Mouse (Mus musculus): ENCODE data around the gene Rragd. TPM values are rescaled to one million over a fixed set of nuclear protein-coding genes. Genes with fewer than 3 reads are reported as not detected.
A peak's percentile ranks its signal among the peaks of the same experiment; 100 is the strongest.
"Not testable (repeated sequence)": the region's sequence is repeated elsewhere in the genome, so short reads cannot be mapped to it uniquely, and the experiment has no call there.

The Rragd gene
- total RNA-seq, 2 experiments from 2014 or later = 67.1 to 80.1 TPM

DNA sequence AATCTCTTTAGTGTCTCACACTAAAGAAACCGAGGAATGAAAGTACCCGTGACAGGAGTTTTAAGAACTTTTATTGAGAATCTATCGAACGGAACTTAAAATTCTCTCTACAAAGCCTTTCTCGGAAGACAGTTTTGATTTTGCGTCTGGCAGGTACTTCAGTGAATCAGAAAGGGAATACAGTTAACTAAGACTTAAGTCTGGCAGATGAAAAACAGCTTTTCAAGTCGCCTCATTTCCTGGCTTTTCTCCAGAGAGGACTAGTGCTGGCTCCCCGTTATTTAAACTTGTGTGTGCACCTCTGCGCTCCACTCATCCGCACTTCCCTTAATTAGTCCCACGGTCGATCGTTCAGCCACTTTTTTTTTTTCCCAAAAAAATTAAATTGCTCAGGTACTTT is 1.4 kb downstream of the Rragd start:
- peak in 1 of 2 experiments; percentile 10 for DNase-seq (ENCODE audit: extremely low spot score in 1 of 2, low spot score in 2 of 2)
- intact Hi-C loops (cut with DNase I) = no loop called here

DNA sequence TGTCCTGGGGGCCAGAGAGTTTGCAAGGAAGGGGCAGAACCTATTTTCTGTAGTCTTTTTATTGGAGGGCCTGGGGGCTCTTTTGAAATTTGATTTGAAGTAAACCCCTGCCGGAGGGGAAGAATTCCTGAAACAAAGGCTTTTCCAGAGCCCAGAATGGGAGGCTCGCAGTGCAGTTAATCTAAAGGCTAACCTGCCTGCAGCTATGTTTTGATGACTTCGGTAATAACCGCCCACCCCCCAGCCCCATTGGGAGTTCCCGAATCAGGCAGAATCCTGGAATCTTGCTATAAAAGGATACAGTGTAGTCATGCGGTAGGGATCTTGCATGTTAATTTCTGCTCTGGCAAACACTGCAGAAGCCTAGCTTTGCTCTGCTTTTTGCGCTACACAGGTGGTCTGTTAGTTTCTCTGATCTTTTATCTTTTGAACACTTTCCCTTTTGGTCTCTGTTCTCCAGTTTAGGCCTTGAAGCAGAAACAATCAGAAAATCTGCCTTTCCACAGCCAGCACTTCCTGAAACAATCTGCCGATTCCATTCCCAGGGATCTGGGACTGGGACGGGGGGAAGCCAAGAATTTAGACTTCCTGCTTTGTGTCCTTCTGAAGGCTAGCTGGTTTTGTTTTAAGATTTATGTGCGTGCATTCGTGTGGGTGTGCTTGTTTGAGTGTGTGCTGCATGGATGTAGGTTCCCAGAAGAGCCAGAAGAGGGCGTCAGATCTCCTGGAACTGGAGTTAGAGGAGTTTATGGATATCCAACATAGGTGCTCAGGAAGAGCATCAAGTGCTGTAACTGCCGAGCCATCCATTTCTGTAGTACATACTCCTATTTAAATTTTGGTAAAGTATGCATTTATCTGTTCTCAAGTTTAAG is 2.2 kb downstream of the Rragd start:
- intact Hi-C loops (cut with DNase I) = no loop called here
- no peak for DNase-seq (ENCODE audit: extremely low spot score in 1 of 2, low spot score in 2 of 2)

DNA sequence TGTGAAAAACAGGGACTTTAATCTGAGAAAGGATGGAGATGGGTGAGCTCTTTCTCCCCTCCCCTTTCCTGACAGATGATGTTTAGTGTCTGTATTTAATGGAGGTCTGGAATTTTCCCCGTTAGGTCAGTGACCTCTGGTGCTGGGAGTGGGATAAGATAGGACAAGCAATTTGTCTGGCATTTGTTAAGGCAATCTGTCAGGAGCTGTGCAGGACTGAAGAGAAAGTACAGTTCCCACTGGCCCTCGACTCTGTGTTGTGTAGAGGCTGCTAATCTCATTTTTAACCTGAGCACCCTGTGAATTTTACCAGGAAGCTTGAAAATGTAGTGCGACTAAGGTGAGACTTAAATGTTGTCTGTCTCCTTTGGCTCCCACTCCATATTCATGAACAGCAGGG is 2.8 kb downstream of the Rragd start:
- intact Hi-C loops (cut with DNase I) = no loop called here
- DNase-seq (ENCODE audit: extremely low spot score in 1 of 2, low spot score in 2 of 2) = no peak

DNA sequence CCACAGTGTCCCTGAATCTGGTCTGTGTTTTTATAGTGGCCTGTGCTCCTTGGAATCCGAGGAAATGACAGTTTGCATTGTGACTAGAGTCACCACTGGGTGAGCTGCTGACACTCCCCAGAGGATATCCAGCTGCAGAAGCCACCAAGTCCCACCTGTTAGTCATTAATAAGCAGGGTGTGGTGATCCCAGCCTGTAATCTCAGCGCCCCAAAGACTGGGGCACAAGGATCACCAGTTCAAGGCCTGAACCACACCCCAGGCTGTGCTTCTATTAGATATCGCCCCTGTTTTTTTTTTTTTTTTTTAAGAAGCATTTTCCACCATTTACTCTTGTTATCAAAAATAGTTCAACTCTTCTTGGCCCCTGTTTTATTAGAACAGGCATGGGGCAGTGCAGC is 4.2 kb downstream of the Rragd start:
- no peak for DNase-seq (ENCODE audit: extremely low spot score in 1 of 2, low spot score in 2 of 2)
- intact Hi-C loops (cut with DNase I) = no loop called here

DNA sequence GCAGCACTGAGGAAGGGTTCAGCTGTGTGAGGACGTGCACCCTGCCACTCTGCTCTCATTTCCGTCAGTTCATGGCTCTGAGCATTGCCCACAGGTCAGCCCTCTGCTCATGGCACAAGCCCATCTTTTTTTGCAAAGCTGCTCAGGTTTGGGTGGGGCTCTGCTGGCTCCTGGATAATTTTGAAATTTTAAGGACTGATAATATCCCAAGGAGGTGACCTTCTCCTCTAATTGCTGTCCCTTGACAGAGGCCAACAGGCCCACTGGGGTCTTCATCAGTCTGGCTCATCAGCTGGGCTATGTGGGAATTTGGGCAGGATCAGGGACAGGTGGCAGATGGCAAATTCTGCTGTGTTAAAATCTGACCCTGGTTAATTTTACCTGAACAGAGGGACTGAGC is 6.5 kb downstream of the Rragd start:
- no peak for DNase-seq (ENCODE audit: extremely low spot score in 1 of 2, low spot score in 2 of 2)
- intact Hi-C loops (cut with DNase I) = no loop called here

DNA sequence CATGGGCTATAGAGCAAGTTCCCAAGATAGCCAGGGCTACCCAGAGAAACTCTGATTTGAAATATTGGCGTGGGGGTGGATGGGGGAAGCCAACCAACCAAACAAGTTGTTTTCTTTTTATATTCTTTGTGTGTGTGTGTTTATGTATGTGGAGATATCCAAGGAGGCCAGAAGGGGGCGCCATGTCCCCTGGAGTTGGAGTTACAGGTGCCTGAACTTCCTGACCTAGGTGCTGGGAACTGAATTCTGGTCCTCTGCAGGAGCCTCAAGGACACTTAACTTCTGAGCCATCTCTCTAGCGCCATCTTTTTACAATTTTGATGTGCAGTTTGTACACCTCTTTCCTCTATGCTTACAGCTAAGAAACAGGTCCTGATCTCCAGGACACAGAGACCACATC is 11.3 kb downstream of the Rragd start:
- no peak for DNase-seq (ENCODE audit: extremely low spot score in 1 of 2, low spot score in 2 of 2)
- intact Hi-C loops (cut with DNase I) = no loop called here

DNA sequence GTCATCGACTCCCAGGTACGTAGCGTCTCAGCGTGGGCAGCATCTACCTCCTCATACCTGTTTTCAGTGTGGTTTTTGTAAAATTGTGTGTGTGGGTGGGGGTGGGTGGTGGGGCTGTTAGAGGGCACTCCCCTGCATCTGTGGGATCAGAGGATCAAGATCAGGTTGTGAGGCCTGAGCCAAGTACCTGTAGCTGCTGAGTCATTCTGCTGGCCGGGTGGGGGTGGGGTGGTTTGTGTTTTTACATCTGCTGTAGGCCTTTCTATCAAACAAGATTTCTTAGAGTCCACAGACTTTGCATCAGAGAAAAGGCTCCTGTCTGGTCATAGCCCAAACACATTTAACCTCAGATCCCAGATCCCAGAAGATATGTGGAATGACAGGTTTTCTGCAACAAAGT is 13.2 kb downstream of the Rragd start:
- no peak for DNase-seq (ENCODE audit: extremely low spot score in 1 of 2, low spot score in 2 of 2)
- intact Hi-C loops (cut with DNase I) = no loop called here

DNA sequence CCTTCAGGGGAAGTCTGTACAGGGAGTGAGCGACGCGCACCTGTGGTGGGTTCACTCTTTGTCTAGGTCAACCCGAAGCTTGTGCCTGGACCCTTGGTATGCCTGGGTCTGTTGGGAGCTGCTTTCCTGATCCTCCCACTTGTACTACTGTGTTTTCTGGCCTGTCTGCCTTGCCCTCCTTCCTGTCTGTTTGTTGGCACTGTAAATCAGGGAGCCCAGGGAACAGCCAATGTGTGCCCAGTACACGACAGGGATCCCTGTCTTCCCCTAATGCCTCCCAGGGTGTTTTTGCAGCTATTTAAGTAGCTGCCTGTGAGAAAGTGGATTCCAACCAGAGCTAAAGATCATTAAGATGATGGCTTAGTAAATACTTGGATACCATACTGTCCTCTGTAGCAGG is 14.7 kb downstream of the Rragd start:
- intact Hi-C loops (cut with DNase I) = no loop called here
- no peak for DNase-seq (ENCODE audit: extremely low spot score in 1 of 2, low spot score in 2 of 2)

DNA sequence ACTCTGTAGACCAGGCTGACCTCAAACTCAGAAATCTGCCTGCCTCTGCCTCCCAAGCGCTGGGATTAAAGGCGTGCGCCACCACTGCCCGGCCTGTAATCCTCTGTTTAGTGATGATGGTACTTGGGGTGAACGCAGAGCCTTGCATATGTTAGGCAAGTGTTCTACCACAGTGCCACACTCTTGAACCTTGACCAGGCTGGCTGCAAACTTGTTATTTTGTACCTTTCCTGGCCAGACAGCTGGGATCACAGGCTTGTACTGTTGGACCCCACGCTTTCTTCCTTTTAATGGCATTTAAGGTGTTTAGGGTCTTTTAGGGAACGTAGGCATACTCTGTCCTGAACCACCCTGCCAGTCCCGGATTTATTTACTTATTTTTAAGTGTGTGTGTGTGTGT is 16.2 kb downstream of the Rragd start:
- DNase-seq (ENCODE audit: extremely low spot score in 1 of 2, low spot score in 2 of 2) = no peak
- intact Hi-C loops (cut with DNase I) = no loop called here

DNA sequence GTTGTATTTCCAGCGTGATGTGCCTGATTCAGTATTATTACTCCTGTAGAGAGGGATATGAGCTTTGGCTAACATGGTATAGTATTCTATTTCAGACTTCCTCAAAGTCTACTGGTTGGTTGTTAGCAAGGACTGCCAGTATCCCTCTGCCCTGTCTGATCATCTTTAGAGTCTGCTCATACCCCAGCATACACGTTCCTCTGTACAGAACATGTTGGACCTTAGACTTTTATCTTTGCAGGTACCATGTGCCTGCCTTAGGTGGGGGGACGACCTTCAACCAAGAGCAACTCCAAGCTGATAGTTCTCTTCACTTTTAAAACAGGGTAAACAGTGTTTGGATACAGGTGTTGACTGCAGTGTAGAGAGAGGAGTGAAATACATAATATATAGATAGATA is 19.2 kb downstream of the Rragd start:
- intact Hi-C loops (cut with DNase I) = no loop called here
- DNase-seq (ENCODE audit: extremely low spot score in 1 of 2, low spot score in 2 of 2) = no peak

DNA sequence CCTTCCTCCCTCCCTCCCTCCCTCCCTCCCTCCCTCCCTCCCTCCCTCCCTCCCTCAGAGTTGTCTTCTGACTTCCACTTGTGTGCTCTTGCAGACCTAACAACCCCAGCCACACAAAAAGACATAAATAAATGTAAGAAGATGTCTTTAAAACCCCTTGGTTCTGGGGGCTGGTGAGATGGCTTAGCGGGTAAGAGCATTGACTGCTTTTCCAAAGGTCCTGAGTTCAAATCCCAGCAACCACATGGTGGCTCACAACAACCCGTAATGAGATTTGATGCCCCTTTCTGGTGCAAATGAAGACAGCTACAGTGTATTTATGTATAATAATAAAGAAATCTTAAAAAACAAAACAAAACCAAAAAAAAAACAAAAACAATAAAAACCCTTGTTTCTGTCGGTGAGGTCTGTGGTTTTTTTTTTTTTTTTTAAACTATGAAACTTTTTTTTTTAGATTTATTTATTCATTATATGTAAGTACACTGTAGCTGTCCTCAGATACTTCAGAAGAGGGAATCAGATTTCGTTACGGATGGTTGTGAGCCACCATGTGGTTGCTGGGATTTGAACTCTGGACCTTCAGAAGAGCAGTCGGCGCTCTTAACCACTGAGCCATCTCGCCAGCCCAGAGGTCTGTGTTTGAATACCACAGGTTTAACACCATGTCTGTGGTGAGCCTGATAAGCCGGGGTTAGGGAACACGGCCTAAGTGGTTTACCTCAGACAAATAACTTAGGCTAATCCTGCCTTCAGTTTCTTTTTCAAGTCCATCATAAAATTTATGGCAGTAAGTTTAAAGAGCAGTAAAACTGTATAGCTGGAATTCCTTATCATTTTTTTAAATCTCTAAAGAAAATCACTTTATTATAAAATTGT is 23.0 kb downstream of the Rragd start:
- DNase-seq (ENCODE audit: extremely low spot score in 1 of 2, low spot score in 2 of 2); intact Hi-C loops (cut with DNase I): not testable (repeated sequence)

DNA sequence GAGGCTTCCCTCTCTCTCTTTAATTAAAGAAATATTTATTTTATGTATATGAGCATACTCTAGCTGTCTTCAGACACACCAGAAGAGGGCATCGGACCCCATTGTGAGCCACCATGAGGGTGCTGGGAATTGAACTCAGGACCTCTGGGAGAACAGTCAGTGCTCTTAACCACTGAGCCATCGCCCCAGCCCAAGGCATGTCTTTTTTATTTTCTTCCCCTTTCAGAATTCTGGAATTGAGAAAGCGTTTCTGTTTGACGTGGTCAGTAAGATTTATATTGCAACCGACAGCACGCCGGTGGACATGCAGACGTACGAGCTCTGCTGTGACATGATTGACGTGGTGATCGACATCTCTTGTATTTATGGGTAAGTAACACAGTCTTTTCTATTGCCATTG is 24.0 kb downstream of the Rragd start:
- DNase-seq (ENCODE audit: extremely low spot score in 1 of 2, low spot score in 2 of 2) = no peak
- intact Hi-C loops (cut with DNase I) = no loop called here

DNA sequence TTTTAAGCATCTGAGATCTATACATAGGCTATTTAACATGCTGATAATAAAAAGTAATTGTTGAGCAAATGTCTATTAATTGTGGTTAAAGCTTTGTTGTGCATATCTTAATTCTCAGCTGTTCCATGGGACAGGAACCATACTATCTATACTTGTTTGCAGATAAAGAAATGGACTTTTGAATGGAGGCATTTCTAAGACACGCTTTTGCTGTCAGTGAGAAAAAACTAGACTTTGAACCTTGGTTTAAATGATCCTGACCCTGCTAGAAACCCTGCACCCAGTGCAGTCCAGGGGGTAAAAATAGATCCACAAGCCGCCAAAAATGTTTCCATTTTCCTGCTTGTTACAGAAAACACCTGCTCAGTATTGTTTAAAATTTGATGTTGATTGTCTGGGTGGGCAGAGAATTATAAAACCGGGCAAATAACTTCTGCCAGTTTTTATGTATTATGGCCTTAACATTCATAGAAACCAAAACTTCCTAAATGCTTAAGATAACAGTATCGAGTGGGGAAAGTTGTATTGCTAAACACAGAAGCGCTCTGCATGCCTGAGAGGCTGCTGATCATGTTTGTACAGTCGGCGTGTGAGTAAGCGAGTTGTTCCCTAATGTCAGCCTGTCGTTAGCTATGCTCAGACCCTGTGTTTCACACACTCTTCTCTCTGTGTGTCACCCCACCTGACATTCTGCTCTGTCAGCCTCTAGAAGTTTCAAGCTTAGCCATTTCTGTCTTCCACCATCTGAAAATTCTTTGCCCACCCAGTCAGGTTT is 24.8 kb downstream of the Rragd start:
- intact Hi-C loops (cut with DNase I) = no loop called here
- no peak for DNase-seq (ENCODE audit: extremely low spot score in 1 of 2, low spot score in 2 of 2)

DNA sequence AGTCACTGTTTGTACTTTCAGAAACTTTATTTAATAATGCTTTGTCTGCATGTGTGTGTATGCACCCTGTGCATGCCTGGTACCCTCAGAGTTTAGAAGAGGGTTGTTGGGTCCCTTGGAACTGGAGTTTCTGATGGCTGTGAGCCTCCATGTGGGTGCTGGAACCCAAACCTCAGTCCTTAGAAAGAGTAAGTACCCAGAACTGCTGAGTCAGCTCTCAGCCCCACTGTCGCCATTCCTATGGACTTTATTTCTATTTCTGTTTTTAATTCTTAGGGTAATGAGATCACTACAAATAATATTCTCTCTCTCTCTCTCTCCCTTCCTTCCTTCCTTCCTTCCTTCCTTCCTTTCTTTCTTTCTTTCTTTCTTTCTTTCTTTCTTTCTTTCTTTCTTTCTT is 27.2 kb downstream of the Rragd start:
- intact Hi-C loops (cut with DNase I) = no loop called here
- no peak for DNase-seq (ENCODE audit: extremely low spot score in 1 of 2, low spot score in 2 of 2)

DNA sequence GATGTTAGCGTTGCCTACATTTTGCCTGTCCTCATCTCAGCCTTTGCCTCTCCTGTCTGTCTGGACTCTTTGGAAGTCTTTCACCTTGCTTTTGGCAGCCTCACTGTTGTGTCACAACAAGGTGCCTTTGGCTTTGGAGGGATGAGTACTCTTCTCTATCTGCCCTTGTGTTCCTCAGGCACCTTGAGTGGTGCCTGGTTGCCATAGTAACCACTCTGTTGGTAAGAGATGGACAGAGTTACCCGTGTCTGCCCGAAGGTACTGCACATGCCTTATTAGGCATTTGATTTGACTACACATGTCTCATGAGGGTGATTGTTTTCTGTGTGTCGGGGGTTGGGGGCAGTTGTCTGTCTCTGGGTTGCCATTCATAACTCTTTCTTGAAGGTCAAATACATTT is 29.6 kb downstream of the Rragd start:
- DNase-seq (ENCODE audit: extremely low spot score in 1 of 2, low spot score in 2 of 2) = no peak
- intact Hi-C loops (cut with DNase I) = no loop called here

DNA sequence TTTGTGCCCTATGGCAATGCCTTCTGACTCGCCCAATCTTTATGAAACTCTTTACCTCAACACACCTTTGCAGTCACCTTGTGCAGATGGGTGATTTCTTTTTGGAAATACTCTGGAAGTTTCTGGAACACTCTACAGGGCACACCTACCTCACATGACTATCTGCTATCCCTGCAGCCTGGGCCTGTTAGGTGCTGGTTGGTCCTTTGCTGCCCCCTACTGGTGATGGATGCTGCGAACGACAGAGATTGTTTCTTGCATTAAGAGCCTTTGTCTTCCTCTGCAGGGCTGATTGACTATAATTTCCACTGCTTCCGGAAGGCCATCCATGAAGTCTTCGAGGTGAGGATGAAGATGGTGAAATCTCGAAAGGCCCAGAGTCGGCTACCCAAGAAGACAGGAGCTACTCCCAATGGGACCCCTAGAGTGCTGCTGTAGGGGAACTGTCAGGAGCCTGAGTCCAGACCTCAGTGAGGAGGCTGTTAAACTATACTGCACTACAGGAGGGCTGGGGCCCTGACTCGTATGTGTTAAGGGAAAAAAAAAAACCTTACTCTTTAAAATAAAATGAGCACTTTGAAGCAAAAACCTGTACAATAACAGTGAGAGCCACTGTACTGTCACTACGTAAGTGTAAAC is 35.6 kb downstream of the Rragd start:
- intact Hi-C loops (cut with DNase I) = loop anchor here (5.0 kb wide), 1 partner anchor 66 kb away; the partner anchor contains the start of gene Ankrd6
- DNase-seq (ENCODE audit: extremely low spot score in 1 of 2, low spot score in 2 of 2) = peak; percentile 85 to 87

DNA sequence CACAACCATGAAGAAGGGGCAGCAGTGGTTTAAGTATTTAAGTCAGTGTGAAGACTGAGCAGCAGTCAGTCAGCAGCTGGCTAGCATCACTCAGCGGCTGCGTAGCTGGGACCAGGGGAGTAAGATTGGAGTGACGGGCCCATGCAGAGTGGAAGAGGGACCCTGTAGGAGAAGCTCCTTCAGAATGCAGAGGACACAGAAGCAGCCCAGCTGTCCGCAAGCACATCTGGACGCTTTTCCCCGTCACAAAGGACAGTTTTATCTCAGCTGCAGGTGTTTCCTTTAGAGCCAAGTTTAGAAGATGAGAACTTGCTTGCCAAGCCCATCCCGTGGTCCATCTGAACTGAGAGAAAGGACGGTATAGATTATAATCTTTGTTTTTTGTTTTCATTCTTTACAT is 41.6 kb downstream of the Rragd start:
- DNase-seq (ENCODE audit: extremely low spot score in 1 of 2, low spot score in 2 of 2) = no peak
- intact Hi-C loops (cut with DNase I) = no loop called here

DNA sequence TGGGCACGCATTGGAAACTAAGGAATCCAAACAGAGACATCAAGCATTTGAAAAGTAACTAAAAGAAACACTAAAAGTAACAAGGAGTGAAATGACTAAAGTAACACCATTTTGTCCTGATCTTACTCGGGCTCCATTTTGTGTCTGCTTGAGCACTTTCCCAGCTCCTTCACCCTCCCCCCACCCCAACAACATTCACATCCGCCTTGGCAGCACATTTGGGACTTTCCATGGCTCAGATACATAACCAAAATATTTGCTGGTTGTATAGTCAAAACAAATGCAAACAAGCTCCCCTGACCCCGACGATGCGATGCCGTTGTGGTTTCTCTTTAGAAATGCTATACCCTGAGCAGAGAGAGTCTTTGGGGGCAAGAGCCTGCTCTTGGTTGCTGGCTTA is 46.3 kb downstream of the Rragd start:
- no peak for DNase-seq (ENCODE audit: extremely low spot score in 1 of 2, low spot score in 2 of 2)
- intact Hi-C loops (cut with DNase I) = no loop called here

Data from left cerebral cortex, postnatal 10 days (tissue).